Mouse (Mus musculus) liver, adult 2 months (tissue): Measurements from ENCODE around the gene Olfm2.

Experiments
- CTCF ChIP-seq: fragments of 200-500 bp; IDR thresholded peaks from 2 replicates; pipeline ENCODE4 v1.5.1; 2011; ENCODE audit warnings: low read depth, low read length, control low read depth
- POLR2A ChIP-seq: fragments of 200-500 bp; IDR thresholded peaks from 2 replicates; pipeline ENCODE4 v1.6.1; 2011; ENCODE audit warnings: low read length, control low read depth; ENCODE audit not compliant: insufficient read depth; ENCODE audit errors: extremely low read depth

DNA sequence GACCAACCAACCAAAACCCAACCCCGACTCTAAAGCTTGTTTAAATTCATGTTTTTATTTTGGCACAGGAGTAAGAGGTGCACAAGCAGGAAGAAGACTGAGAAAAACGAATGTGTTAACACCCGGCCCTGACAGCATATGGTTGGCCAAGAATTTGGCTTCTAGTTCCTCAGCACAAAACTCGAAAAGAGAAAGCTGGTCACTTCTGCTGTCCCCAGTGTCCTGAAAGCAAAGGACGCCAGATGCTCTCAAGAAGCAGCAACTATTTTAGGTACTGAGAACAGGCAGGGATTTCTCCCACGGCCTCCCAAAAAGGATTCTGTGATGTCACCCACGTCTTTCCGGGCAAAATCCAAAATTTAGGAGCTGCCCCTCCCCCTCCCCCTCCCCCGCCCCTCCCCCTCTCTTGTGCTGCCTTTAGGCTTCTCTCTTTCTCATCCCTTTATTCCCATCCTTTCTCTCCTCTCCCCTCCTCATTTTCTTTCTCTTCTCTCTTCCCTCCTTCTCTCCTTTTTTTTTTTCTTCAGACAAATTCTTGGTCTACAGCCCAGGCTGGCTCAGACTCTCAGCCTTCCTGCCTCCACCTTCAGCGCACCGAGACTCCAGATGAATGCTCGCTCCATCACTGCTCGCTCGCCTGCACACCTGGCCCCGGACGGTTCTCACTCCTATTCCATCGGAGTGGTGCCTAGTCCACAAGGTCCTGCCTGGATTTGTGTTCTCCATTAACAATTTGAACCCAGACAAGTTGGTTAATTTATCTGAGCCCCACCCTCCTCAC lies 60.9 kb downstream of the Olfm2 start:
- TF ChIP-seq POLR2A, result no peak
- no peak for TF ChIP-seq CTCF
